Mouse (Mus musculus) stomach, embryonic 14.5 days (tissue): ENCODE data around the gene Speer4e. TPM values are rescaled to one million over a fixed set of nuclear protein-coding genes. Genes with fewer than 3 reads are reported as not detected.
"Not testable (repeated sequence)": the region's sequence is repeated elsewhere in the genome, so short reads cannot be mapped to it uniquely, and the experiment has no call there.

Experiments
- ATAC-seq: fragments of 200-750 bp; cut with Nextera tagmentation; 2 replicates; pipeline ENCODE4 v1.8.0; 2017; ENCODE audit warnings: low read depth, moderate TSS enrichment; ENCODE audit not compliant: insufficient number of reproducible peaks, insufficient read depth, low FRiP score
- H3K27ac ChIP-seq: fragments of 300-500 bp; sonication (generic); 2 replicates; pipeline ENCODE4 v1.5.1; 2014; ENCODE audit warnings: mild to moderate bottlenecking, low read length, moderate library complexity, mixed read lengths
- H3K27me3 ChIP-seq: fragments of 300-500 bp; sonication (generic); 2 replicates; pipeline ENCODE4 v1.6.1; 2014; ENCODE audit warnings: low read length, control low read depth, mixed read lengths; ENCODE audit not compliant: control insufficient read depth, insufficient read depth
- H3K36me3 ChIP-seq: fragments of 300-500 bp; sonication (generic); 2 replicates; pipeline ENCODE4 v1.6.1; 2014; ENCODE audit warnings: mild to moderate bottlenecking, control low read depth, low read length, moderate library complexity, mixed read lengths; ENCODE audit not compliant: control insufficient read depth, insufficient read depth
- H3K4me1 ChIP-seq: fragments of 300-500 bp; sonication (generic); 2 replicates; pipeline ENCODE4 v1.6.1; 2014; ENCODE audit warnings: low read length, control low read depth, mixed read lengths; ENCODE audit not compliant: control insufficient read depth, insufficient read depth
- H3K4me2 ChIP-seq: fragments of 300-500 bp; sonication (generic); replicated peaks from 2 replicates; pipeline ENCODE4 v1.6.1; 2014; ENCODE audit warnings: low read depth, low read length, control low read depth
- H3K4me3 ChIP-seq: fragments of 300-500 bp; sonication (generic); 2 replicates; pipeline ENCODE4 v1.5.1; 2014; ENCODE audit warnings: low read depth, low read length, control low read depth
- H3K9ac ChIP-seq: fragments of 300-500 bp; sonication (generic); replicated peaks from 2 replicates; pipeline ENCODE4 v1.6.1; 2014; ENCODE audit warnings: low read depth, mild to moderate bottlenecking, control low read depth, low read length, moderate library complexity, mixed read lengths
- H3K9me3 ChIP-seq: fragments of 300-500 bp; sonication (generic); 2 replicates; pipeline ENCODE4 v1.6.1; 2016; ENCODE audit warnings: low read depth, low read length, control low read depth; ENCODE audit not compliant: control insufficient read depth
- WGBS: fragments of 180-500 bp; shearing (Covaris S2); extraction: QIAGEN DNeasy Blood & Tissue Kit; methylation state at CpG from one replicate; pipeline ENCODE4 v1.1.7; 2014; 5-methylcytosine and 5-hydroxymethylcytosine counted together
- polyA plus RNA-seq: library from polyadenylated mRNA; unstranded; fragments of >200 nt; fragmentation: Nextera tagmentation; extraction: Ambion mirVana; gene quantifications from 2 replicates; pipeline ENCODE4 v1.2.1, GENCODE M21; 2014

Gene Speer4e
- polyA plus RNA-seq, 1 experiment from 2014 or later = not detected

DNA sequence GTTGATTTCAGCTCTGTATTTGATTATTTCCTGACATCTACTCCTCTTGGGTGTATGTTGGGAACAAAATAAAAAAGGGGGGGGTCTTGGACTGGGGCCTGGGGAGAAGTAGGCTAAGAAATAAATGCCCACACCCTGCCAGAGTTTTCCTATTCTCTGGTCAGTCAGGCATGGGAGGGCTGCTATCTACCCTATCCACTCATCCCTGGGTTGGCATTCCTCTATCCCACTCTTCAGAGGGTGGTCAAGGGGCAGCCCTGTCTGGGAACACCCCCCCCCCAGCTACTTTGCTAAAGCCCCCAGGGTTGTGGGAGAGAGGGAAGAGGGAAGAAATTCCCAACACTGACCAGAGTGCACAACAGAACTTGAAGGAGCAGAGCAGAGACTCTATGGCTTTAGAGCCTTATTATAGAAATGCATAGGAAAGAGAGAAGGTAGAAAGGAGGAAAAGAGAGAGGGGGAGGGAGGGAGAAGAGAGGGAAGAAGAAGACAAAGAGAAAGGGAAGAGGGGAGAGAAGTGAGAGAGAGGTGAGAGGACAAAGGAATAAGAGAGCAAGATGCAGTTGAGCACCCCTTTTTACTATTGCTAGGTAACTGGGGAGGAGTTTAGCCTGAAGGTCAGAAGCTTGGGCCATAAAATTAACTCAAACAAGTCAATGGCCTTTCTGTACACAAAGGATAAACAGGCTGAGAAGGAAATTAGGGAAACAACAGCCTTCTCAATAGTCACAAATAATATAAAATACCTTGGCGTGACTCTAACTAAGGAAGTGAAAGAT lies 17.9 kb upstream of the Speer4e start:
- not testable (repeated sequence) for H3K9ac ChIP-seq, H3K9me3 ChIP-seq, H3K4me2 ChIP-seq, H3K27me3 ChIP-seq, H3K4me3 ChIP-seq, H3K27ac ChIP-seq, H3K4me1 ChIP-seq, H3K36me3 ChIP-seq
- peak; percentile 49; the same call in 1 of the 2 replicates for ATAC-seq
- 86% methylated on average over 1 of the region's 1 CpGs for WGBS

DNA sequence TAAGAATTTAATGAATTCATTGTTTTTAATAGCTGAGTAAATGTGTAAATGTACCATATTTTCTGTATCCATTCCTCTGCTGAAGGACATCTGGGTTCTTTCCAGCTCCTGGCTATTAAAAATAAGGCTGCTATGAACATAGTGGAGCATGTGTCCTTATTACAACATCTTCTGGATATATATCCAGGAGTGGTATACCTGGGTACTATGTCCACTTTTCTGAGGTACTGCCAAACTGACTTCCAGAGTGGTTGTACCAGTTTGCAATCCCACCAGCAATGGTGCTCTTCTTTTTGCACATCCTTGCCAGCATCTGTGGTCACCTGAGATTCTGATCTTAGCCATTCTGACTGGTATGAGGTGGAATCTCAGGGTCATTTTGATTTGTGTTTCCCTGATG lies 15.4 kb upstream of the Speer4e start:
- H3K4me3 ChIP-seq, H3K27ac ChIP-seq: not testable (repeated sequence)

DNA sequence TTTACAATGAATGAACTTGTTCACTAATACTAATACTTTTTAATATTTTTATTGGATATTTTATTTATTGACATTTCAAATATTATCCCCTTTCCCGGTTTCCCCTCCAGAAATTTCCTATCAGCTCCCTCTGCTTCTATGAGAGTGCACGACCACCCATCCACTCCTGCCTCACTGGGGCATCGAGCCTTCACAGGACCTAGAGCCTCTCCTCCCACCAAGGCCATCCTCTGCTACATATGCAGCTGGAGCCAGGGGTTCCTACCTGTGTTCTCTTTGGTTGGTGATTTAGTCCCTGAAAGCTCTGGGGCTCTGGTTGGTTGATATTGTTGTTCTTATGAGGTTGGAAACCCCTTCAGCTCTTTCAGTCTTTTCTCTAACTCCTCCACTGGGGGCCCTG lies 14.5 kb upstream of the Speer4e start:
- H3K4me3 ChIP-seq, ATAC-seq, H3K27ac ChIP-seq, H3K27me3 ChIP-seq, H3K36me3 ChIP-seq, H3K9ac ChIP-seq, H3K4me2 ChIP-seq, H3K4me1 ChIP-seq: not testable (repeated sequence)
- WGBS = 64% methylated on average over 3 of the region's 3 CpGs
- peaks cover 13% of the 10 kb centered on the region; the same call in 1 of the 2 replicates for H3K9me3 ChIP-seq

More for the DNA sequence above, 15.4 kb upstream of the Speer4e start:
- H3K9ac ChIP-seq, ATAC-seq, H3K4me1 ChIP-seq, H3K36me3 ChIP-seq, H3K27me3 ChIP-seq, H3K9me3 ChIP-seq, H3K4me2 ChIP-seq: not testable (repeated sequence)

DNA sequence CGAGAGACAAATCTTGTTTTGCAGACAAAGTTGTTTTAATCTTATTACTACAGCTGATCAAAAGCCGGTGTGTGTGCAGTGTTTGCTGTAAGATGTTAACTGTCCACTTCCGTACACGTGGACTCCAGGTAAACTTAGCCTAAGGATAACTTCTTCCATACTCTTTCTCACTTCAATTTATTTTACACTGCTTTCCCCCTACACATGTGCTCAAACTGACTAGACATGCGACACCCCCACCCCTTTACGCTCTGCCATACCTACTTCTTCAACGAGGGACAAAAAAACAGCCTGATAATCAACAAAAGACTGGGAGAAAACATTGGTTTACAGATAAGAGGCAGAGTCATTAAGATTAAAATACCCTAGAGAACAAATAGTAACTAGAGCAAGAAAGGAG lies 13.6 kb upstream of the Speer4e start:
- H3K27ac ChIP-seq, H3K27me3 ChIP-seq, H3K4me2 ChIP-seq, H3K36me3 ChIP-seq, H3K4me1 ChIP-seq, H3K4me3 ChIP-seq, H3K9ac ChIP-seq: not testable (repeated sequence)
- H3K9me3 ChIP-seq = peaks cover 13% of the 10 kb centered on the region; the same call in 1 of the 2 replicates
- 67% methylated on average over 7 of the region's 7 CpGs for WGBS
- peak; percentile 82 for ATAC-seq

DNA sequence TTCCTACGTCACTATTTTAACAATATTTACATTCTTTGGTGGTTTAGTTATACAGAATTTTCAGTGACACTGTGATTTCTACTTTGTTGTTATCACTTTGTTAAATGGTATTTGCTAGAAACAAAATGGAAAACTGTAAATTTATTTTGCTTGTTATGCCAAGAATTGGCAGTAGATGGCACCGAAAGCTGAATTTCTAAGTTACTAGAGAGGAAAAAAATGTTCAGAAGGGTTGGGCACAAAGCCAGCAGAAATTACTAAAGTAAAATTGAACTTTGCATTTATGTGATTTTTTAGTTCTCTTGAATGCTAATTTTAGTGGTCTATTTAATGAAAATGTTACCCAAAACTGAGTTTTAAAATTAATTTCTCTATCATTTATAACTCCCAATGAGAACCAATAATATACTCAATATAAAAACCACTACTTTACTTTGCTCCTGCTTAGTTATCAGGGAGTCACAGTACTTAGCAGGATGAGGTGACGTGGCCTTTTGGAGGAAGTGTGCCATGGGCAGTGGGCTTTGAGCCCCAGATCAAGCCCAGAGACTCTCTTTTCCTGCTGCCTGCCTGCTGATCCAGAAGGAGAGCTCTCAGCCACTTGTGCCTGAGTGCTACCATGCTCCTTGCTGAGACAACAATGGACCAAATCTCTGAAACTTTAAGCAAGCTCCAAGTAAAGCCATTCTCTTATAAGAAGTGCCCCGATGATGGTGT lies 9.4 kb upstream of the Speer4e start:
- H3K27ac ChIP-seq, H3K9ac ChIP-seq, H3K27me3 ChIP-seq, ATAC-seq, H3K36me3 ChIP-seq, H3K4me3 ChIP-seq, H3K4me2 ChIP-seq, H3K4me1 ChIP-seq, H3K9me3 ChIP-seq: not testable (repeated sequence)
- 54% methylated on average over 4 of the region's 4 CpGs for WGBS

DNA sequence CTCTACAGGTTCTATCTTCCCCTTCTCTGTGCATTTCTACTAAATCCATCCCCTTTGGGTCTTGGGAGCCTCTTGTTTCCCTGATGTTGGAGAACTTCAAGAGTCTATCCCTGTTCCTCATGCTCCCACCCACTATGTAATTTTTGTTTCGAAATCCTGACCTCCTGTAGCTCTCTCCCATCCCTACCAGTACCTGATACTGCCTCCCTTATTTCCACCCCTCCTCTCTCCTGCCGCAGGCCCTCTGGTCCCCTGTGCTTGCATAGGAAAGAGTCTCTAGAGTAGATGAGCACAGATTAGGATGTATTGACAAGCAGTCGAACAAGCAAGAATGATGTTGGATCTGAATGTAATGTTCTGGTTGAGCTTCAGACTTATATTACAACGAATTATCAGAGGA lies 7.3 kb upstream of the Speer4e start:
- H3K4me3 ChIP-seq, H3K36me3 ChIP-seq, H3K27ac ChIP-seq, H3K9ac ChIP-seq, H3K9me3 ChIP-seq, H3K4me1 ChIP-seq, ATAC-seq, H3K27me3 ChIP-seq, H3K4me2 ChIP-seq: not testable (repeated sequence)
- WGBS = 47% methylated on average over 4 of the region's 4 CpGs

DNA sequence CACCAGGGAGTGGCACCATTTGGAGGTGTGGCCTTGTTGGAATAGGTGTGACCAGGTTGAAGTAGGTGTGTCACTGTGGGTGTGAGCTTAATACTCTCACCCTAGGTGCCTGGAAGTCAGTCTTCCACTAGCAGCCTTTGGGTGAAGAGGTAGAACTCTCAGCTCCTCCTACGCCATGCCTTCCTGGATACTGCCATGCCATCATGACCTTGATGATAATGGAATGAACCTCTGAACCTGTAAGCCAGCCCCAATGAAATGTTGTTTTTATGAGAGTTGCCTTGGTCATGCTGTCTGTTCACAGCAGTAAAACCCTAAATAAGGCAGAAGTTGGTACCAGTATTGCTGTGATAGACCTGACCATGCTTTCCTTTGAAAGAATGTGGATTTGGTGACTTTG lies 2.8 kb upstream of the Speer4e start:
- H3K36me3 ChIP-seq, H3K27me3 ChIP-seq, H3K9ac ChIP-seq, H3K4me1 ChIP-seq, H3K4me3 ChIP-seq, H3K27ac ChIP-seq, H3K4me2 ChIP-seq, ATAC-seq, H3K9me3 ChIP-seq: not testable (repeated sequence)
- WGBS = 90% methylated on average over 1 of the region's 1 CpGs

DNA sequence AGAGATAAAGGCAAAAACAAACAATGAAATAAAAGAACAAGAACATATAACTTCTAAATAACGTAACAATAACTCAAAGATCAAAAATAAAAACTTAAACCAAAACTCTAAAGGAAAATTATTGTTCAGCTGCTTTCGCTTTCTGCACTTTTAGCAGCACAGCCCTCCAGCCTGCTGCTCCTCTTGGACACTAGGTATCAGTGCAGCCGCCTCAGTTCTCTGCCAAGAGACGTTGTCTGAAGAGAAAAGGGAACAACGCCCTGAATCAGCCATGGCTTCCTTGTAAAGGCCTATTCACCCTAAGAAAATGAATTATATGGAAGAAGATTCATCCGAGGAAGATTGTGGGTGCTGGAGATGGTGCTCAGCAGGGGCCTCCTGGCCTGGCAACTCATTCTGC lies 4.5 kb downstream of the Speer4e start:
- not testable (repeated sequence) for ATAC-seq, H3K9ac ChIP-seq, H3K36me3 ChIP-seq, H3K4me1 ChIP-seq, H3K27me3 ChIP-seq, H3K27ac ChIP-seq, H3K4me3 ChIP-seq, H3K9me3 ChIP-seq, H3K4me2 ChIP-seq
- WGBS = 80% methylated on average over 5 of the region's 6 CpGs
